Mouse (Mus musculus) lung, postnatal 25 days (tissue): ENCODE data around the gene Lpp.

Source experiments
- DNase-seq: peaks from one replicate; pipeline ENCODE4 v3.0.0; 2022; ENCODE audit warnings: low spot score

The Lpp gene

DNA sequence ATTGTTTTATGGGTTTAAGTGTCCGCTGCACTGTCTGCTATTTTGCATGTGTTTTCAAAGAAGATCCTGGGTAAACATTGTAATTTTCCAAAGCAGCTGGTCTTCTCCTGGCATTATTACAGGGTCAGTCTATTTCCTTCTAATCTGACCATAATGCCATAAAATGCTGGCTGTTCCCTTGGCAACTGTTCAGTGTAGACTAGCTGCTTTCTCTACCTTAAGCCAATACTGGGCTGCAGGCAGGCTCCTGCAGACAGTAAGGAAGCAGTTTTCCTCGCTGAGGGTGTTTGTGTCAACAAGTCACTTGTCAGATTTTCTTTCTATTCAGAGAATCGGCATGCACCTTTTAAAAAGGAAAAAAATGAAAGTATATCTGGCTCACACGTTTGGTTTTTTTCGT is 537.3 kb downstream of the Lpp start:
- DNase-seq, result no peak

DNA sequence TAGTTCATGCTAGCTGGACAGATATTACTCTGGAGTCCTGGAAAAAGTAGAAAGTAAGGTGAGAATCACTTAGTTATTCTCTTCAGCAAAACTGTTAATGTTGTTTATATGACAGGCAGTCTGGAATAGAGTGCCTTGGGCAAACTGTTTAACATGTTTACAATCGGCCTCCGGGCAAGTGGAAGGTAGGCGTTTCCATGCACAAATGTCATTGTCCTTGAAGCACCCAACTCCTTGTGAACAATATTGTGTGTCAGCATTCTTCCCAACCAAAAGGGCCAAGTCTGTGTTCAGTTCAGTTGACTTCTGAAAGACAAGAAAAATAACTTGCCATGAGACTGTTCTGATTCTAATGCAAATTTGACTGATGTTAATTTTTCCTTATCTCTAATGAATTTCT is 539.5 kb downstream of the Lpp start:
- no peak for DNase-seq

DNA sequence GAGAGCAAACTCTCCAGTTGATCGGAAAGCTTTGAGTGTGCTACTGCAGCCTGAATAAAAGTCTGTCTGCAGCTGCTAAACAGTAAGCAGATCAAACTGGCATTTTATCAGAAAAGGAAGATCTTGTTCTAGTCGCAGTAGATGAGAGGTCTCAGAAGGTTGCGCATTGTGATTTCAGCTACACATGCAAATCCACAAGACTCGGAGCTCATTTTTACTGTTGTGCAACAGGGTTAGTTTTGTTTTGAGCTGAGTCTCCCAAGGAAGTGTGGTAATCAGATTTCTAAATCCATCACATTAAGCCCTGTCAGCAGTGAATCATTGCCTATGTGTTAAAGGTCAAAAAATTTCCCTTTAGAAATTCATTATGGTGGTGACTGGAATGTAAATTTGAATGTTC is 540.4 kb downstream of the Lpp start:
- peak; percentile 73 for DNase-seq

DNA sequence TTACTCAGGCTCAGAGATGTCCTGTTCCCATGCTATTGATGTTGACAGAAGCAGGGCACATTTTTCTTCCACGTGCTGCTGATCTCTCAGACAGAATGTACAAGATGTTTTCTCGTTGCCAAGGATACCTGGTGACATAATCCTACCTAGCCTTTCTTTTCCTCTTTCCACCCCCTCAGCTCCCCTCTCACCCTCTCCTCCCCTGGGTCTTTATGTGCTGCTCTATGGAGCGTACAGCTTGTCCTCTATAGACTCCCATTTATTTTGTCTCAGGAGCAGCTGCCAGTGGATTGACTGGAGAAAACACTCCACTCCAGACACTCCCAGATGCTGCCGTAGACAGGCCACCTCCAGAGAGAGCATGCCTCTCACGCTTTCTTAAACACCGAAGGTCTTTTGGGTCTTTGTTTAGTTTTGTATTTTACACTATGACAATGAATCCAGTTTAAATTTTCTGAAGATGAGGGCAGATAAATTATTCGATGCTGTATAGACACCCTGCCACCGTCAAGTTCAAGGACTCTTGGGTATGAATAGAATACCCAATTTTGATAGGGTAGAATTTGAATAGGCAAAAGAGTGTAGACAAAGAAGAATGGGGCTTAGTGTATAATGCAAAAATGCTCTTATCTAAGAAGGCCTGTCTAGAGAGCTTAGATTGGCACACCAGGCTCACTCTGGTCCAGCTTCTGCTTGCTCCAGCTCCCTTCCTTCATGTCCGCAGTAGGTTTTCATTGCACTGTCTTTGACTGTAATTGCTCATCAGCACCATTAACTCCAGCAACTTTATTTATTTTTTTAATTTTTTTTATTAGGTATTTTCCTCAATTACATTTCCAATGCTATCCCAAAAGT is 548.2 kb downstream of the Lpp start:
- DNase-seq, result peak; percentile 37

DNA sequence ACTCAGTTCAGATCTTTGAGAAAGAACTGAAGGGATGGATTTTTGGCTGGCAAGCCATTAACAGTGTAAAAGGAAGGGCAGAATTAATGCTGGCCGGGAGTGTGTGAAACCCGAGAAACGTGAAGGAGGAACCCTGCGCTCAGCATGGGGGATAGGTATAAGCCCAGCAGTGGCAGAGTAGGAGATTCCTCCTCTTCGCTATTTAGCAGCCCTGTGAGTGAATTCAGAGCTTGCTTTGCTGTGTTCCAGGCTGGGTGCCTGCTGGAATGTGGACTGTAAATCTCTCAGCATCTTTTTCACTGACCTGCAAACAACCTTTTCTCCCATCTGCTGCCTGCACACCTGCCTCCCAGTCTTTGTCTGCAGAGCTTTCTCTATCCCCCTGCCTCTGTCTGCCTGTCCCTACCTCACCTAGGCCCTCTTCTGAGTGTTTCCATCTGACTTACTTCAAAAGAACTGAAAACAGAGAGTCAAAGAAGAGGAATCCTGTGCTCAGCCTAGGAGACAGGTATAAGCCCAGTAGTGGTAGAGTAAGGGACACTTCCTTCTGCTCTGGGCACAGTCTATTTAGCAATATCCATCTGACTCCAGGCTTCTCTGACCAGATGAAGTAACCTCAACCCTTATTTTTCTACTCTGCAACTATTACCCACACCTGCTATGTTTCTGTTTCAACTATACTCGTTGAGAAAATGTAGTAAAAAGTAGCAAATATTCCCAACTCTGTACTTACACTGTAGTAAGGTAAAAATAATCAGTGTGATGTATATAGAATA is 550.4 kb downstream of the Lpp start:
- no peak for DNase-seq

DNA sequence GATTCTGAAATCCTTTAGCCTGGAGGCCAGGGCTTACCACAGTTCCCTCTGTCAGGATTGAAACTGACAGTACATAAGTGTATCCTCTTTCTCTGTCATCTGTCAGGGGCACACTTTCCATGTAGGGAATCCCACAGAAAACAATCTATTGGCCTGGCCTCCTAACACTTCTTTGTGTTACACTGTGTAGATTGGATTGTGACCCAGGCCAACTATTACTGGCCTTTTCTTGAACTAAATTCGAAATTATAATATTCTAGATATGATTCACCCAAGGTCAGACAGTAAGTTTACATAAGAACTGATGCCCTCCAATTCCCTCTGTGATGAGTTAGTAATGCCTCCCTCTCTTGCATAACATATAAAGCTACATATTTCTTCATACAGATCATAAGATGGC is 553.0 kb downstream of the Lpp start:
- no peak for DNase-seq

DNA sequence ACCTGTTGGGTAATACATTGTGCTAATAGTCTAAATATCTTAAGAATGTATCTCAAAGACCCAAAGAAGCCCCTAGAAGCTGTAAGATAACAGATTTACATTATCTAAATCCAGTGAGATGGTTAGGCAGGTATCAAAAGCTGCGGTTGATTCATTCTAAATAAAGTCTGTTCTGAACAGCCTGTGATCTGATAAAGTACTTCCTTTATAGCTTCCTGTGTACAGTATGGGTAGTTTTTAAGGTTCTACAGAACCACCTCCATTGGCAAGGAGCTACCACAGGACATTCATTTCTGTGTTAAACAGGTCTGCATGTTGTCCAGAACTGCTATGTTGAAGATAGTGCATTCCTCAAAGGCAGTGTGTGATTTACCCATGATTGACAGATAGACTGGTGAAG is 554.2 kb downstream of the Lpp start:
- no peak for DNase-seq

DNA sequence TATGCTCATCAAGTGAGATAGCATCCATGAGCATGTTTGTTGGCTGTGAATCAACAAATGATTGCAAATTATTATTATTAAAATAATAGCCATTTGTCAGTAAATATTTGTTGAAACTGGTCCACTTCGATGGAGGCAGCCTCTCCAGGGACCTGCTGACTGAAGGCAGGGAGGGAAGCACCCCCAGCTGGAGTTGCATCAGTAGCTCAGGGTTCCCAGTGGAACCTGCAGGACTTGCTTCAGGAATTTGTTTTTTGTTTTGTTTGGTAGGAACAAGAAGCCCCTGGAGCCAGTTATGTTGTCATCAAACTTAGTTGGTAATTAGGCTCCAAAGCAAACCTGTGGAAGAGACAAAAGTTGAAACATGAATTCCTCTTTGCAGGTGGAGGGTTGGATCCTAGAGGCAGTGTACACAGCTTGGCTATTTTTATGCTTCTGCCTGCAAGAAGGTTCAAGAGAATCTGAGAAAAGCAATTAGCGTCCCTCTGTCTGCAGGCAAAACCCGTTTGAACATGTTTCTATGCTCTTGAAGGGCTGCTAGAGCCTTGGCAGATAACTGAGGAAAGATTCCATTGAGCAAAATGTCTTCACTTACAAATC is 554.9 kb downstream of the Lpp start:
- no peak for DNase-seq

DNA sequence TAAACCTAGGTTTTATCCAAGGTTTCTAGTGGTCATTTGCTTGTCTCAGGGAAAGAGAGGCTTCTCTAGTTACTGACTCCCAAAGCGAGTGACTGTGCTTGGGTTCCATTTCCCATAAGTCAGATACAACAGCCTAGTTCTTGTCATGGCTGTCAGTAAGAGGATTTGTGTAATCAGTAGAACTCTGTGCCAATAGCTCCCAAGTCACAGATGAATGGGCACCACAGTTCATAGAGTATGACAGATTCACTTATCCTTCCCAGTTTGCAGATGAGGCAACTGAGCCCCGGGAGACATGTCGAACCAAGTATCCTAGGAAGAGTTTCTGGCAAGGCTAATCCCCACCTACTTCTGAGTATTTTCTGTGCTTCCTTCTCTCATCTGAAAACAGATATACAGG is 556.0 kb downstream of the Lpp start:
- no peak for DNase-seq

DNA sequence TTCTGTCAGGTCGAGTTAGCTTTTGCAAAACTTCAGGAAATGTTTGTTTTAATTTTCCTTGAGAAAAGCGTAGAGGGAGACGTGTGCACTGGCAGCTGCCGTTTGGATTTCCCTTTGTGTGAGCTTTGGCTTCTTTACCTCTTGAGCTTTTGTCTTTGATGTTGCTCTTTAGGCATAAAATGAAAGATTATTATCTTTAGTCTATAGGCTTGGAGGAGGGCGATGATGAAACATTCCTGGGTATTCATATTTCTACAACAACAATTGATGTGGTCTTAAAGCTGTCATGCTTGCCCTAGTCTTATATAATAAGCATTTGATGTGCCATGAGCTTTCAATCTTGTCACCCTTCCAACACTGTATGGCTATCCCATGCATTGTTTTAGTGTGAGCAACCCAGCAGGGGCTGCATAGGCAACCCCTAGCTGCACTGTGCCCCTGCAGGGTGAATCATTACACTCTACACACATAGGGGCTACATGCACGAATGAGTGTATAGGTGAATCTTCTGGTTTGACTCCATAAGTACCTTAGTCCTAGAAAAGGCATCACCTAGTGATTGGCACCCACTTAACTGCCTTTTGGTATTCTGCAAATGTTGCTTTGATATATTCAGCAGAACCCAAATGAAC is 556.9 kb downstream of the Lpp start:
- DNase-seq, result no peak

DNA sequence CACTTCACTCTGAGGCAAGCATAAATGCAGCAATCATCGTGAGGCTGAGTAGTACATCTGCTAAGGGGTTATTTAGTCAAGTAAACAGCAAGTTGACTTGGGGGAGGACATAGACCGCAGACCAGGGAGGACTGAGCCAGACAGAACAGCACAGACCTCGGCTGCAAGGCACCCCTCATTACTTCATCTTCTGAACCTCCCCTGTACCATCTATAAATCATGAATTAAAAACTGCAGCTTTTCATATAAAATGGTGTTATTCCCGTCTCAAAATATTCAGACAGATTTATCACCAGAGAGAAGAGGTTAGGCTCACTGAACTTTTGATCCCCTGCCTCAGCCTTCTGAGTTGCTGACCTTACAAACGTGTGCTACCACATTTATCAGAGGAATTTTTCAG is 558.6 kb downstream of the Lpp start:
- no peak for DNase-seq

DNA sequence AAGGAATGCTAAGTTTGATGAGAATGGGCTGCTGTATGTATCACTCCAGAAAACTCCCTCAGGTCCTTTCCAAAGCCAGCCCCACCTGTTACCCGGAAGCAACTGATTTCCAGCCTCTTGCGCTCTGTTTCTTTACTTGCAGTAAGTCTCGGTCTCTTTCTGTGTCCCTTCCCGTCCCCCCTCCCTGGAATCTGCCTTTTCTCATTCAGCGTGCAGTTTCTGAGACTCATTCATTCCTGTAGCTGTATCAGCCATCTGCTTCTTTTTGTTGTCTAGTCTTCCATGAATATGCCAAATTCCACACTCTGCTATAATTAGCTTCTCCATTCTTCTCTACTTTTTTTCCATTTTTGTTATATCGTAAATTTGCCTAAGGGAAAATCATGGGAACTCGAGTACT is 561.7 kb downstream of the Lpp start:
- DNase-seq, result no peak

DNA sequence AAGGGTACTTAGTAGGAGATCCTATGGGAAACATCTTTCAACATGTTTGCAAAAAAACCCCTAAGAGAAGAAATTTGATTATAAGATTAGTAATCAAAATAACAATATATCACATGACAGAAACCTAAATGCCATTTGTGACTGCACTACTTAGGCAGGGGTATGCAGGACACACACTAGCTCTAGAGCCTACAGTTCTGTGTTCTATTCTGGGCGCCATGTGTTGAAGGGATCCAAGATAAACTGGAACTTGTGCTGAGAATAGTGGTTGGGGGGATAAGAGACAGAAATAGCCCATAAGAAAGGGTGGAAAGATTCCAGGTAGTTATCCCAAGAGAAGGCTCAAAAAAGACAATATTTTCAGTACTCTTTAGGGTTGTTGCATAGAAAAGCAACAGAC is 565.4 kb downstream of the Lpp start:
- DNase-seq, result no peak

DNA sequence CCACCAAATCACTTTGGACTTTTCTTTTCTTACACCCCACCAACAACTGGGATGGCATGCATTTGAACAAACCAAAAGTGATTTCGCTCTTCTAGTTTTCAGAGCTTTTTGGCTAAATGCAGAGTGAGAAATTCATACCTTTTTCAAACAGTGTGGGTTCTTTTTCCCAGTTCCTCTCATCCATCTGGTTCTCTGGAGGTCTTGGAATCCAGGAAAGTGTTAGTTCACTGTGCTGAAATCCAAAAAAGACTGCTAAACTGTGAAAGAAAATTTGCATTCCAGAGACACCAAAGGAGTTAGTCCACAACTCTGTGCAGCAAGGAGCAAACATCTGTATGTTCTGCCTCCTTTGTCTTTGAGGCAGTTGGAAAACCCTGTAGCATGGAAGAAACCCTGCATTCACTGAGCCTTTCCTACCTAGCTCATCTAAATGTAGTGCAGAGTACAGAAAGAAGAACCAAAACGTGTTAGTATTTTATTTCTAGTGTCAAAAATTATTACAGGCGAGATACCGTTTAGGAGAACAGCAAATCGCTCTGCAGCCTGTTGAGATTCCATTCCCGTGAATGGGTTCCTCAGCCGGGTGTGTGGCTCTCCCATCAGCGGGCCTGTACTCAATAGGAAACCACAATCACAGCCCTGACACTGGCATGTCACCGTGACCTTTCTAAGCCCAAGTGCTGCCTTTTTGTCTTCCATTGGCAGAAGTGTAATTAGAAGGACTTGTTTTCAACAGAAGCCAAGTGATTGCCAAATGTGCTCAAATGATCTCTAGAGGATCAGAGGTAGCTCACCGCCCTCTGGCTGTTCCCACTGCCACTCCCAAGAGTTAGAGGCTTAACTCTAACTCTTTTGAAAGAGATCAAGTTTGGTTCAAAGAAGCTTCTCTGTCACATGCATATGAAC is 567.8 kb downstream of the Lpp start:
- DNase-seq, result peak; percentile 31

DNA sequence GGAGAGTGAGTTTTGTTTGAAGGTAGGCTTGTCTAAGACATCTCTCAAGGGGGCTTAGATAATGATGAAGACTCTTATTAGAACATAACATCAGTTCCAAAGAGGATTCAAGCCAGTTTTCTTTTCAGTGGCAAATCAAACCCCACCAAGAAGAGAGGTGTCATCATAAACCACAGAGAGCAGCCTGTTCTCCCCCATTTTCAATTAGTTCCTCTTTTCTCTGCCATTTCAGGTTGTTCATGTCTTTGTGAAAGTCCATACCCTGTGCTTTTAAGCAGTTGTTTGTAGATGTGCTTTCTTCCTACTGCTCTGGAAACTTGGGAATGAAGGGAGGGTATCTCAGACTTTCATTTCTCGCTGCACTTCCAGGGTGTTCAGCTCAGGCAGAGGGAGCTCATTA is 571.0 kb downstream of the Lpp start:
- DNase-seq, result peak; percentile 6

DNA sequence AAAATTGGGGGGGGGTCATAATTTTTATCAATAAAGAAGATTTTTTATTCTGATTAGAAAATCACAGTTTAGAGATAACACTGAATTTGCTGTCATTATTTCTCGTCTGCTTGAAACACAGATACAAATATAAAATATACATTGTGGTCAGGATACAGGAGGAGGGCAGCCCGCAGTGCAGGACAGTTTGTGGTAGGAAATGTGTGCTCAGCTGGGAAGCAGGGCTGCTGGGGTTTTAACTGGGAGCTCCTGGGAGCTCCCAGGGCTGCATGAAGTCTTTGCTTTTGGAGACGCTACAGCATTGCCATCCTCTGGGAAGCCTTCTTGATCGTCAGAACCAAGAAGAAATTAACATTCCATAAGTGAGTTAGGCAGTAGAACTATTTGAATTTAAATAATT is 571.8 kb downstream of the Lpp start:
- DNase-seq, result no peak

DNA sequence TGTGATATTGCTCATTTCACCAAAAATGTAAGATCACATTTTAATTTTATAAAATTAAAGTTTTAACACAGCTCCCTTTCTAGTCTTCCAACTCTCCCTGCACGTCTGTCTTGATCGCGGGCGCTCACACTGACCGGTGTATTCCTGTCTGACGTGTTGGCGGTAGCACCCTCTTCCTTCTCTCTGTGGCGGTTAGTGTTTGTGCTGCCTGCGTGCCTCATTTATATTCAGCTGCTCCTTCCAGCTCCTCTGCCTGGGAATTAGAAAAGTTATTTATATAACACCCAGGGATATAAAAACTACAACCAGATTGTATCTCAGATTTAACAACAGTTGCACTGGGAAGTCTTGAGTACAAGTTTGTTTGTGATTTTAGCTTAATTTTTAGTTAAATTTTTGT is 573.2 kb downstream of the Lpp start:
- no peak for DNase-seq

DNA sequence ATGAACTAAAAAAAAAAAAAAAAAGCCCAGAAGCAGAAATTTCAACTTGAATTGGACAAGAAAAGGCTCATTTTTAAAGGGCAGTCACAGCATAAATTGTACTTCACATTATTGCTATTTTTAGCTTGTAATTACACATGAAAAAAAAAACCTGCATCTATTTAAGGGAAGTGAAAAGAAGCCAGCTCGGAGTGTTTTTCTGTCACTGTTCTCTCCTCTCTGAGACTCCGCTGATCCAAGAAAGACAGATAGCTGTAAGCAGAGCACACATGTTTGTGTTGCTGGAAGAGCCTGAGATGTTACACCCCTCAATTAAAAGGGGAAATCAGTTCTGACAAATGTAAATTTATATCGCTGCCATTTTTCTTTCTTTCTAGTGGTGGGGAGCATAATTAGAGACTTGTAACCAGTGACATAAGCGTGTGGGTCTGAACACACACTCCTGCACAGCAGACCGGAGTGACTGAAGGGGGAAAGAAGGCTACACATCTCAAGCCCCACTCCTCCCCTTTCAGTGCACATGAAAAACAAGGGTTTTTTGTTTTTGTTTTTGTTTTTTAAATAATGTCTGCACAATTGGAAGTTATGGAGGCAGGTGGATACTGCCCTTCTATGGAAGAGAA is 579.8 kb downstream of the Lpp start:
- DNase-seq, result no peak

DNA sequence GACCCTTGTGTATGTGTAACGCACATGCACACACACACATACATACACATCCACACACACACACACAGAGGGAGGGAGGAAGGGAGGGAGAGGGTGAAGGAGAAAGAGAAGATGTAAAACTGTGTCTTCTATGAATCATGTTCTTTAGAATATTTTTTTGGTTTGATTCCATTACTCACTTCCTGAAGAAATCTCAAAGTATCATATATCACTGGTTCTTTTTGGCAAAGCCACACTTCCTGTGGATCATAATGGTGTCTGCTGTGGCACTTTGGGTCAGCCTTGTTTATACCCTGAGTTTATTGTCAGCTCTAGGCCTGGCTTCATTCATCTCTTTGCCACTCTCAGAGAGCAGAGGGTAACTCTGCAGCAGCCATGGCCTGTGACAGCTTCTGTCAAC is 584.5 kb downstream of the Lpp start:
- DNase-seq, result no peak

DNA sequence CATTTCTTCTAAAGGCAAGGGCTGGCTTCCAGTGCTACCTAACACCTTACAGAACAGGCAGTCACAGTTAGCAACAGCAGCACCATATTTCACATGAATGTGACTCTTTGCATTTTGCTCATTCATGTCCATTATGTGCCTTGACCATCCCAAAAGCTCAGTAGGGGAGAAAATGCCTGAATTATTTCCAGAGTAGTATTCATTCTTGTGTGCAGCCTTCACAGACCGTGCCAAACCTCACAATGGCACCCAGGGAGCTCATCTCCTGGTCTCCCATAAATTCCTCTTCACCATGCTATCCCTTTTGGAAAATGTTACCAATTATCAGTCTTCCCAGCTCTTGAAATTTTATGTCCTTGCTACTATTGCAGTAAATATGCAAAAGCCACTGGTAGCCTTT is 584.9 kb downstream of the Lpp start:
- no peak for DNase-seq

DNA sequence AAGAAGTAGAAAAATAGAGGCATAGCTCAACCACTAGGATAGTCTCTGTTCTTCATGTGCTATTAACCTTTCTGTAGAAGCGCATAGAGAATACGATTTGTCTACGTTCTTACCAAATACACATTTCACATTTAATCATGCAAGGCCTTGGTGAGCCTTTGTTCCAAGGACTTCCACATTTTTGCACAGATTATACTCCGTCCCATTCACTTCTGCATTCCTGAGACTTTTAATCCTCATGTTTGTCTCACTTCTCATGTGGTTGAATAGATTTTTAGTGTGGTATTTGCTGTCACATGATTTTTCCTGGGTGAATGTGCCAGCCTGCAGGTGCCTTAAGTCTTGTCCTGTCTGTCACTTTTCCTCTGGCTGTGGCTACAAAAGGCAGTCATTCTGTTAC is 586.1 kb downstream of the Lpp start:
- no peak for DNase-seq
